Mouse (Mus musculus) CH12.LX (cell line): ENCODE results near the gene Kcnn1. TPM values are rescaled to one million over a fixed set of nuclear protein-coding genes. Genes with fewer than 3 reads are reported as not detected.

Experiments used
- DNase-seq: peaks from one replicate; pipeline ENCODE4 v3.0.0-alpha.2; 2013; ENCODE audit errors: extremely low read depth
- H3K27ac ChIP-seq: 2 replicates; pipeline ENCODE4 v1.5.1; 2012; ENCODE audit warnings: low read depth, mild to moderate bottlenecking, control low read depth, moderate library complexity; ENCODE audit not compliant: insufficient read depth
- H3K27me3 ChIP-seq: replicated peaks from 2 replicates; pipeline ENCODE3; 2012; ENCODE audit warnings: inconsistent platforms
- H3K36me3 ChIP-seq, 2 experiments: replicated peaks in 1 of 2; 2 replicates each; pipeline versions ENCODE3 to v1.6.1; 2012; ENCODE audit warnings: inconsistent platforms in 1 of 2, low read length in 1 of 2, mild to moderate bottlenecking in 1 of 2, mixed read lengths in 1 of 2, moderate library complexity in 1 of 2; ENCODE audit not compliant: control insufficient read depth in 1 of 2, insufficient read depth in 1 of 2
- H3K4me1 ChIP-seq, 2 experiments: 2 replicates each; pipeline ENCODE4 v1.6.1; 2012; ENCODE audit warnings: inconsistent platforms in 1 of 2, moderate library complexity in 1 of 2; ENCODE audit not compliant: insufficient read depth in 2 of 2, control insufficient read depth in 1 of 2
- H3K4me2 ChIP-seq: 2 replicates; pipeline ENCODE4 v1.6.1; 2012; ENCODE audit warnings: low read depth, mild to moderate bottlenecking, control low read depth; ENCODE audit not compliant: poor library complexity, insufficient read depth, severe bottlenecking
- H3K4me3 ChIP-seq, 3 experiments: fragments of 150-350 bp in 1 of 3; sonication (generic) in 1 of 3; replicated peaks in 1 of 3; 2 replicates each; pipeline versions ENCODE3 to v1.5.1; 2011 to 2012; ENCODE audit warnings: low read depth in 2 of 3, low read length in 2 of 3, mild to moderate bottlenecking in 2 of 3, moderate library complexity in 2 of 3, control low read depth in 1 of 3, improper control_type of control experiment in 1 of 3, inconsistent platforms in 1 of 3, mixed read lengths in 1 of 3; ENCODE audit not compliant: poor library complexity in 1 of 3
- H3K79me2 ChIP-seq: replicated peaks from 2 replicates; pipeline ENCODE4 v1.6.1; 2012; ENCODE audit warnings: mild to moderate bottlenecking, moderate library complexity; ENCODE audit not compliant: control insufficient read depth, poor library complexity, insufficient read depth, severe bottlenecking; ENCODE audit errors: extremely low read depth
- H3K9ac ChIP-seq: 2 replicates; pipeline ENCODE4 v1.6.1; 2012; ENCODE audit warnings: low read depth, mild to moderate bottlenecking, control low read depth, moderate library complexity; ENCODE audit not compliant: insufficient read depth
- H3K9me3 ChIP-seq: replicated peaks from 2 replicates; pipeline ENCODE3; 2012; ENCODE audit warnings: low read length, inconsistent platforms, mixed read lengths
- CHD1 ChIP-seq: IDR thresholded peaks from 2 replicates; pipeline ENCODE4 v1.6.1; 2012; ENCODE audit warnings: low read depth, low read length, improper control_type of control experiment, inconsistent platforms
- CHD2 ChIP-seq: IDR thresholded peaks from 2 replicates; pipeline ENCODE4 v1.6.1; 2011; ENCODE audit warnings: low read length, improper control_type of control experiment
- E2F4 ChIP-seq: IDR thresholded peaks from 2 replicates; pipeline ENCODE4 v1.6.1; 2011; ENCODE audit warnings: low read depth, low read length, improper control_type of control experiment; ENCODE audit not compliant: insufficient replicate concordance
- EP300 ChIP-seq: IDR thresholded peaks from 2 replicates; pipeline ENCODE4 v1.6.1; 2011; ENCODE audit warnings: low read length, improper control_type of control experiment
- ETS1 ChIP-seq: conservative IDR thresholded peaks from 2 replicates; pipeline ENCODE4 v1.6.1; 2012; ENCODE audit warnings: low read depth, mild to moderate bottlenecking, inconsistent platforms, low read length, improper control_type of control experiment, moderate library complexity
- GABPA ChIP-seq: IDR thresholded peaks from 2 replicates; pipeline ENCODE4 v1.6.1; 2012; ENCODE audit warnings: low read depth, low read length, improper control_type of control experiment, inconsistent platforms; ENCODE audit not compliant: insufficient replicate concordance
- IRF4 ChIP-seq: IDR thresholded peaks from 2 replicates; pipeline ENCODE4 v1.6.1; 2014; ENCODE audit warnings: low read depth, mild to moderate bottlenecking, inconsistent platforms, low read length, improper control_type of control experiment
- MAFK ChIP-seq: IDR thresholded peaks from 2 replicates; pipeline ENCODE4 v1.6.1; 2011; ENCODE audit warnings: low read length, improper control_type of control experiment; ENCODE audit not compliant: insufficient replicate concordance
- MAX ChIP-seq: IDR thresholded peaks from 2 replicates; pipeline ENCODE4 v1.6.1; 2011; ENCODE audit warnings: low read length, improper control_type of control experiment
- MAZ ChIP-seq: IDR thresholded peaks from 2 replicates; pipeline ENCODE4 v1.6.1; 2012; ENCODE audit warnings: low read depth, mild to moderate bottlenecking, inconsistent platforms, low read length, improper control_type of control experiment, moderate library complexity
- MXI1 ChIP-seq: IDR thresholded peaks from 2 replicates; pipeline ENCODE4 v1.6.1; 2011; ENCODE audit warnings: mild to moderate bottlenecking, low read depth, low read length, improper control_type of control experiment
- NRF1 ChIP-seq: IDR thresholded peaks from 2 replicates; pipeline ENCODE4 v1.6.1; 2014; ENCODE audit warnings: low read depth, mild to moderate bottlenecking, inconsistent platforms, low read length, improper control_type of control experiment, moderate library complexity
- POLR2AphosphoS2 ChIP-seq: IDR thresholded peaks from 2 replicates; pipeline ENCODE4 v1.6.1; 2011; ENCODE audit warnings: low read depth, low read length, improper control_type of control experiment
- RAD21 ChIP-seq: IDR thresholded peaks from 2 replicates; pipeline ENCODE4 v1.6.1; 2011; ENCODE audit warnings: low read depth, mild to moderate bottlenecking, low read length, improper control_type of control experiment, moderate library complexity
- RCOR1 ChIP-seq: conservative IDR thresholded peaks from 2 replicates; pipeline ENCODE4 v1.6.1; 2012; ENCODE audit warnings: low read depth, mild to moderate bottlenecking, inconsistent platforms, low read length, improper control_type of control experiment
- SMC3 ChIP-seq: IDR thresholded peaks from 2 replicates; pipeline ENCODE4 v1.6.1; 2011; ENCODE audit warnings: low read depth, low read length, improper control_type of control experiment
- TBP ChIP-seq: conservative IDR thresholded peaks from 2 replicates; pipeline ENCODE4 v1.6.1; 2011; ENCODE audit warnings: low read depth, low read length, improper control_type of control experiment
- ZC3H11A ChIP-seq: IDR thresholded peaks from 2 replicates; pipeline ENCODE4 v1.6.1; 2012; ENCODE audit warnings: low read depth, mild to moderate bottlenecking, inconsistent platforms, low read length, improper control_type of control experiment
- ZNF384 ChIP-seq: IDR thresholded peaks from 2 replicates; pipeline ENCODE4 v1.6.1; 2012; ENCODE audit warnings: low read depth, low read length, improper control_type of control experiment, inconsistent platforms
- dilution Hi-C: fragments of 300-500 bp; cut with MboI; formaldehyde crosslinking; loops from 2 replicates; pipeline ENCODE4 v1.14.3; 2020; ENCODE audit warnings: low sequenced_read_pairs; ENCODE audit not compliant: extremely low pct_unique_long_range_greater_than_20kb, extremely low pct_ligation_motif_present
- in situ Hi-C: fragments of 300-500 bp; cut with MboI; formaldehyde crosslinking; loops from 3 replicates; pipeline ENCODE4 v1.14.3; 2019; ENCODE audit warnings: low sequenced_read_pairs, low pct_ligation_motif_present, low pct_unique_long_range_greater_than_20kb, mixed read lengths
- polyA plus RNA-seq: library from polyadenylated mRNA; unstranded; fragments of >175 nt; gene quantifications from 2 replicates; pipeline ENCODE4 v1.2.1, GENCODE M21; 2012; ENCODE audit warnings: low read depth; ENCODE audit not compliant: insufficient read length
- total RNA-seq, 2 experiments: library from RNA; depleted of rRNA; stranded (reverse); fragments of 300-350 nt in 1 of 2; fragments of >200 nt in 1 of 2; gene quantifications; 2 replicates each; pipeline ENCODE4 v1.2.3; 2012 to 2014

The Kcnn1 gene
- total and polyA plus RNA-seq, 3 experiments, result 0.21 TPM; not detected in 2

DNA sequence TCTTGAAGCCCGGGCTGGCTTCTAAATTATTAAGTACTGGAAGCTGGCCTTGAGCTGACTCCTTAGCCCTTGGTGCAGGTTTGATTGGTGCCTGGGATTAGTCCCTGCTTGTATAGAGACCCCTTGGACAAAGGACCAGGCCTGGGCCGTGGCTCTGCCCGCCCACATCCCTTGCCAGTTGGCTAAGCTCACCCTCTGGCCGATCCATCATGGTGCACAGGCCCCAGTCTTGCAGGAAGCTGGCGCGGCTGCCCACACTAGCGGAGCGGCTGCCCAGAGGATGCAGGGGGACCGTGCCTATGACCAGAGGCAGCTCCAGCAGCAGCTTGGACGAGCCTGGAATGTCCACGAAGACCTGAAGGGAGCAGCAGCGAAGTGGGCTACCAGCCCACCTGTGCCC, 26.4 kb downstream of the Kcnn1 start:
- in situ Hi-C loops, result no loop called here
- no peak for DNase-seq
- dilution Hi-C loops, result no loop called here
- Histone ChIP-seq H3K9me3 (no peaks in the 10 kb centered on the region), H3K9ac (no peak overlapping the region), H3K79me2 (no peaks in the 10 kb centered on the region), H3K36me3 (peaks cover 12 to 27% of the 10 kb centered on the region in 2 experiments), H3K27me3 (peaks cover 1% of the 10 kb centered on the region), H3K4me2 (no peak overlapping the region), H3K4me3 (no peak overlapping the region), H3K4me1 (peaks cover 15 to 38% of the 10 kb centered on the region in 2 experiments), H3K27ac (no peak overlapping the region)
- no peak for TF ChIP-seq RCOR1
- TF ChIP-seq MAZ, result no peak
- no peak for TF ChIP-seq GABPA
- TF ChIP-seq CHD1, result no peak
- TF ChIP-seq ETS1, result no peak

DNA sequence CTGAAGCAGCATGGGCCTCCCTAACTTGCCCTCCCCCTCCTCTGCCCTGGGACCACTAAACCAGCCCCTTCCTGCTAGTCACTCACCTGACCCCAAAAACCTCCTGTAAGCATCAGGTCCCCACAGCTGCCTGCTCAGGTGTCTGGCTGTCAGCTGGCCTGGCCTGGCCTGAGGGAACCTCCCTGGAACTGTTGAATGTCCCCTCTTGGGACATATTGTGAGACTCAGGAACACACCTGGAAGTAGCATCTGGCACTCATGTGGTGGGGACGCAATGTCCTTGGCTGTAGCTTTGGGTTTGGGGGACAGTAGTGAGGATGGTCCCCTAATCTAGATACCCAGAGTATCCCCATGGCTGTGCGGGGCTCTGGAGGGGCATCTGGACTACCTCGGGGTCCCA, 29.0 kb downstream of the Kcnn1 start:
- H3K79me2 ChIP-seq, result no peaks in the 10 kb centered on the region
- H3K4me1 ChIP-seq, result peaks cover 15 to 27% of the 10 kb centered on the region in 2 experiments
- H3K9ac ChIP-seq, result no peak overlapping the region
- TF ChIP-seq ZC3H11A (no peak), ETS1 (no peak), RAD21 (no peak), TBP (no peak), EP300 (no peak), SMC3 (no peak), MAFK (no peak), GABPA (no peak), E2F4 (no peak), RCOR1 (no peak), MAX (no peak), MXI1 (no peak), ZNF384 (no peak), IRF4 (no peak), NRF1 (no peak), CHD2 (no peak), POLR2AphosphoS2 (no peak)
- no peak overlapping the region for H3K4me2 ChIP-seq
- no peak overlapping the region for H3K4me3 ChIP-seq
- DNase-seq, result no peak
- H3K27me3 ChIP-seq, result no peaks in the 10 kb centered on the region
- no peak overlapping the region for H3K27ac ChIP-seq
- in situ Hi-C loops, result no loop called here
- dilution Hi-C loops, result no loop called here
- H3K9me3 ChIP-seq, result no peaks in the 10 kb centered on the region
- peaks cover 12 to 27% of the 10 kb centered on the region in 2 experiments for H3K36me3 ChIP-seq
